Mouse (Mus musculus) liver, adult 2 months (tissue): Measurements from ENCODE around the gene Iqcg. TPM values are rescaled to one million over a fixed set of nuclear protein-coding genes. Genes with fewer than 3 reads are reported as not detected.

Source experiments
- DNase-seq: peaks from one replicate; pipeline ENCODE4 v3.0.0-alpha.2; 2011; ENCODE audit warnings: low read depth, low spot score; ENCODE audit errors: extremely low read depth
- H3K27ac ChIP-seq: fragments of 200-500 bp; replicated peaks from 2 replicates; pipeline ENCODE4 v1.5.1; 2012; ENCODE audit warnings: low read depth, mild to moderate bottlenecking, control low read depth, inconsistent platforms, low read length; ENCODE audit not compliant: insufficient read depth
- H3K27me3 ChIP-seq: fragments of 200-500 bp; 2 replicates; pipeline ENCODE4 v1.6.1; 2012; ENCODE audit warnings: mild to moderate bottlenecking, moderate library complexity, low read length, inconsistent platforms; ENCODE audit not compliant: control insufficient read depth, insufficient read depth
- H3K36me3 ChIP-seq: fragments of 200-500 bp; 2 replicates; pipeline ENCODE4 v1.6.1; 2012; ENCODE audit warnings: low read length, inconsistent platforms; ENCODE audit not compliant: control insufficient read depth, insufficient read depth
- H3K4me1 ChIP-seq: fragments of 200-500 bp; 2 replicates; pipeline ENCODE4 v1.6.1; 2011; ENCODE audit warnings: low read length; ENCODE audit not compliant: control insufficient read depth, insufficient read depth
- H3K4me3 ChIP-seq: fragments of 200-500 bp; 2 replicates; pipeline ENCODE4 v1.5.1; 2011; ENCODE audit warnings: low read depth, mild to moderate bottlenecking, control low read depth, low read length, moderate library complexity; ENCODE audit not compliant: insufficient read depth
- H3K79me2 ChIP-seq: fragments of 200-500 bp; 2 replicates; pipeline ENCODE4 v1.6.1; 2012; ENCODE audit warnings: inconsistent platforms, mild to moderate bottlenecking, low read length, moderate library complexity; ENCODE audit not compliant: control insufficient read depth, insufficient read depth
- H3K9ac ChIP-seq: fragments of 200-500 bp; 2 replicates; pipeline ENCODE4 v1.6.1; 2012; ENCODE audit warnings: low read depth, mild to moderate bottlenecking, control low read depth, inconsistent platforms, low read length
- CTCF ChIP-seq: fragments of 200-500 bp; IDR thresholded peaks from 2 replicates; pipeline ENCODE4 v1.5.1; 2011; ENCODE audit warnings: low read depth, low read length, control low read depth
- POLR2A ChIP-seq: fragments of 200-500 bp; IDR thresholded peaks from 2 replicates; pipeline ENCODE4 v1.6.1; 2011; ENCODE audit warnings: low read length, control low read depth; ENCODE audit not compliant: insufficient read depth; ENCODE audit errors: extremely low read depth
- WGBS: fragments of 180-500 bp; shearing (Covaris S2); methylation state at CpG from one replicate; pipeline ENCODE4 v1.1.7; 2018; 5-methylcytosine and 5-hydroxymethylcytosine counted together
- polyA plus RNA-seq: library from polyadenylated mRNA; depleted of rRNA; stranded (reverse); fragments of >200 nt; gene quantifications from 2 replicates; pipeline ENCODE4 v1.2.3, GENCODE M21; 2012
- total RNA-seq: library from RNA; depleted of rRNA; stranded (reverse); fragments of >200 nt; gene quantifications from 2 replicates; pipeline ENCODE4 v1.2.3, GENCODE M21; 2014

Iqcg gene
- total and polyA plus RNA-seq, 2 experiments: 0.55 to 1.0 TPM

DNA sequence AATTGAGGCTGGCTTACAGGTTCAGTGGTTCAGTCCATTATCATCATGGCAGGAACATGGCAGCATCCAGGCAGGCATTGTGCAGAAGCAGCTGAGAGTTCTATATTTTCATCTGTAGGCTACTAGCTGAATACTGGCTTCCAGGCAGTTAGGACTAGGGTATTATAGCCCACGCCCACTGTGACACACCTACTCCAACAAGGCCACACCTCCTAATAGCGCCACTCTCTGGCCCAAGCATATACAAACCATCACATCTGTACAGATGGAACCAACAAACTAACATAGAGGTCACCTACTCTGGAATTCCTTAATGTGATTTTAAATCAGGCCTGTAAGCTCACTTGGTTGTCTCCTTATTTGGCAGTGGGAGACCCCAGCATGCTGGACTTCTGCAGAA is 7.3 kb downstream of the Iqcg start:
- no peak overlapping the region for H3K9ac ChIP-seq
- DNase-seq: no peak
- 85% methylated on average over 2 of the region's 2 CpGs for WGBS

DNA sequence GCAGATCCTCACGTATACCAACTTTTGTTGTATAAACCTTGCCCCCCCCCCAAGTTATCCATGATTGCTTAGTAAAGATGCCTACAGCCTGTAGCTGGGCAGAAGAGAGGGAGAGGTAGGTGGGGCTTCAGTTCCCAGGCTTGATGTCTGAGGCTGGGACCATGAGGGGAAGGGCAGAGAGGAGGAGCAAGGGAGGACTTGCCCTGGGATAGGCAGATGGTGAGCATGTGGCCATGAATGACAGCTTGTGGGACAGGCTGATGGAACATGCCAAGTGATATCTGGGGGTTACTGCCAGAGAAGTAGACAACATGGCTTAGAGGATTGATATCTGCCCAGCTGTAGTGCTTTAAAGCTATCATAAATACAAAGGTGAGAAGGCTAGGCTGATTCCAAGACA is 8.0 kb downstream of the Iqcg start:
- TF ChIP-seq CTCF (no peak), POLR2A (no peak)
- WGBS: 85% methylated on average over 1 of the region's 1 CpGs
- H3K9ac ChIP-seq: no peak overlapping the region
- no peak overlapping the region for H3K27ac ChIP-seq
- no peaks in the 10 kb centered on the region for H3K27me3 ChIP-seq
- no peaks in the 10 kb centered on the region for H3K79me2 ChIP-seq
- H3K36me3 ChIP-seq: no peaks in the 10 kb centered on the region
- DNase-seq: no peak
- H3K4me1 ChIP-seq: no peaks in the 10 kb centered on the region
- no peak overlapping the region for H3K4me3 ChIP-seq

More for the DNA sequence above, 7.3 kb downstream of the Iqcg start:
- H3K4me1 ChIP-seq: no peaks in the 10 kb centered on the region
- no peaks in the 10 kb centered on the region for H3K36me3 ChIP-seq
- no peaks in the 10 kb centered on the region for H3K27me3 ChIP-seq
- H3K27ac ChIP-seq: no peak overlapping the region
- no peaks in the 10 kb centered on the region for H3K79me2 ChIP-seq
- H3K4me3 ChIP-seq: no peak overlapping the region
- TF ChIP-seq POLR2A: no peak
- no peak for TF ChIP-seq CTCF

DNA sequence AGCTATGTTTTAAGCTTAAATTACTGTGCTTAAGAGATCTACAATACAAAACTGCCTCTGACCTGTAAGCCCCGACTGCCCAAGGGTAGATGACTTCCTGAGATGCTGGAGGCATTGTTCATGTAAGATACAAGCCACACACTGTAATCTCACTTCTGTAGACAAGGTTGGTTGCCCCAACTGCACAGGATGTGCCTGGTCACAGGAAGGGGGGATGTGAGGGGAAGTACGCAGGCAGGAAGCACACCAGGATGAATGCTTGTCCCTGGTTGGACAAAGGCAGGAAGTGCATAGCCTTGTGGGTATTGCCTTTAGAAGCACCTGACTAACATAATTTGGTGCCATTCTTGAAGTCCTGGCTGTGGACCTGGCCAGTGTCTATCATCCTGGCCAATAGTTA is 12.8 kb downstream of the Iqcg start:
- 63% methylated on average over 2 of the region's 2 CpGs for WGBS
- Histone ChIP-seq H3K4me3 (no peak overlapping the region), H3K9ac (no peak overlapping the region), H3K27me3 (no peaks in the 10 kb centered on the region), H3K27ac (no peak overlapping the region), H3K79me2 (no peaks in the 10 kb centered on the region), H3K4me1 (no peaks in the 10 kb centered on the region), H3K36me3 (no peaks in the 10 kb centered on the region)
- TF ChIP-seq CTCF (no peak), POLR2A (no peak)
- DNase-seq: no peak

DNA sequence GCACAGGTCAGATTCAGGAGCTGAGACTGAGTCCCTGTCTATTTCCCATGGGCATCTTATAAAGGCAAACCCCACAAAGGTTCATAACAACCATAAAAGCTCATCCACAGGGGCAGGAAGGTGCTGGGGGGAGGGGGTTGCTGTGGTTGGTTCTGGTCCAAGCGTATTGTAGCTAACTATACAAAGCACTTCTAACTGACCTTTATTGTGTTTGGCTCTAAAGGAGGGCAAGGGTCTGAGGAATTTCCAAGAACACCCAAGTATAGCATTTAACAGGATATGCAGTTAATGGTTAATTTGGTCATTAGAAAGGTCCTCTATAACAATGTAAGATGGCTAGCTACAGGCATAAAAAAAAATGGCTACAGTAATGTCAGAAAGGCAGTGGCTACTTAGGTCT is 13.3 kb downstream of the Iqcg start:
- Histone ChIP-seq H3K79me2 (no peaks in the 10 kb centered on the region), H3K27me3 (no peaks in the 10 kb centered on the region), H3K36me3 (no peaks in the 10 kb centered on the region), H3K4me1 (no peaks in the 10 kb centered on the region), H3K27ac (no peak overlapping the region), H3K4me3 (no peak overlapping the region), H3K9ac (no peak overlapping the region)
- DNase-seq: no peak
- WGBS: 86% methylated on average over 1 of the region's 1 CpGs
- TF ChIP-seq POLR2A (no peak), CTCF (no peak)

DNA sequence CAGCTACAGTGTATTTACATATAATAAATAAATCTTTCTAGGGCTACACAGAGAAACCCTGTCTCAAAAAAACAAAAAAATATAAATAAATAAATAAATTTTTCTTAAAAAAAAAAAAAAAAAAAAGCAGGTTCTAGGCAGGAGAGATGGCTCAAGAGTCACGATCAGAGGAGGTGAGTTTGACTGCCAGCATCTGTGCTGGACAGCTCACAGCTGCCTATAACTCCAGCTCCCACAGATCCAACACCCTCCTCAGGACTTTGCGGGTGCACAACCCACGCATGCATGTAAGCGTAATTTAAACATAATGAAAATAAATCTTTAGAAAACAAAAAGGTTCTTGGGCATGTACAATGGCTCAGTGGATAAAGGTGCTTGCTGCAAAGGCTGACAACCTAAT is 20.0 kb downstream of the Iqcg start:
- 94% methylated on average over 4 of the region's 4 CpGs for WGBS
- Histone ChIP-seq H3K9ac (no peak overlapping the region), H3K4me3 (no peak overlapping the region), H3K36me3 (no peaks in the 10 kb centered on the region), H3K27me3 (no peaks in the 10 kb centered on the region), H3K27ac (no peak overlapping the region), H3K79me2 (no peaks in the 10 kb centered on the region), H3K4me1 (no peaks in the 10 kb centered on the region)
- no peak for DNase-seq
- TF ChIP-seq CTCF (no peak), POLR2A (no peak)

DNA sequence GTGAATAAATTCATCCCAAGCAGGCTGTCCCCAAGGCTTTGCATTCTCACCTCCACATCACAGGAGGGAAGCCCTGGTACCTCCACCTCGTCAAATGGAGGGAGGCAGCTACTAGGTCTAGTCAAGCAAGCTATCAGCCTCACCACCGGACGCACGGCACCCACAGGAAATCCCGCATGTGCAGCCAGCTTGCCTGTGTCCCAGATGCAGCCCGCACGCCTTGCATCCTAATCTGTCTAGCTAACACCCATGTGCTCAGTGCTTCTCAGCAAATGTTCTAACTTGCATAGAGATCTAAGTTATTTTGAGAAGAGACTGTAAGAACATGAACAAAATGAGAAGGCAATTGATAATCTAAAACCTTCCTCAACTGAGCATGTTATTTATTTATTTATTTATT is 29.7 kb downstream of the Iqcg start:
- H3K36me3 ChIP-seq: no peaks in the 10 kb centered on the region
- 83% methylated on average over 7 of the region's 7 CpGs for WGBS

More for the DNA sequence above, 29.7 kb downstream of the Iqcg start:
- TF ChIP-seq CTCF (no peak), POLR2A (no peak)
- Histone ChIP-seq H3K4me3 (no peak overlapping the region), H3K9ac (no peak overlapping the region), H3K79me2 (no peaks in the 10 kb centered on the region), H3K27ac (no peak overlapping the region), H3K4me1 (no peaks in the 10 kb centered on the region), H3K27me3 (no peaks in the 10 kb centered on the region)
- DNase-seq: no peak
